Mouse (Mus musculus): Measurements from ENCODE around the gene Samhd1. TPM values are rescaled to one million over a fixed set of nuclear protein-coding genes. Genes with fewer than 3 reads are reported as not detected.

Gene Samhd1
- polyA plus RNA-seq, 1 experiment: 57.1 TPM

DNA sequence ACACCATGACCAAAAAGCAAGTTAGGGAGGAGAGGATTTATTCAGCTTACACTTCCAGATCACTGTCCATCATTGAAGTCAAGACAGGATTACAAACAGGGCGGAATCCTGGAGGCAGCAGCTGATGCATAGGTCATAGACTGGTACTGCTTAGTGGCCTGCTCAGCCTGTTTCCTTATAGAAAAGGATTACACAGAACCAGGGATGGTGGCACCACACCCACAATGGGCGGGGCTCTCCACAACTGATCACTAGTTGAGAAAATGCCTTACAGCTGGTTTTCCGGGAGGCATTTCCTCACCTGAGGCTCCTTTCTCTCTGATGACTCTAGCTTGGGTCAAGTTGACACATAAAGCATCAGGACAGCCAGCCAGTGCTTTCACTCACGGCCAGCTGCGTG lies 13.4 kb upstream of the Samhd1 start:
- Histone ChIP-seq H3K4me3 (ENCODE audit: control insufficient read depth, insufficient read depth, low read length) (no peak overlapping the region), H3K4me1 (replicated peaks; ENCODE audit: control insufficient read depth, insufficient read depth, low read length) (peaks cover 2% of the 10 kb centered on the region), H3K36me3 (ENCODE audit: control insufficient read depth, insufficient read depth, low read length) (peaks cover 71% of the 10 kb centered on the region), H3K27me3 (ENCODE audit: control insufficient read depth, insufficient read depth, low read length) (no peaks in the 10 kb centered on the region), H3K27ac (ENCODE audit: control insufficient read depth, insufficient read depth, low read length) (no peak overlapping the region)
- no peak for DNase-seq
- TF ChIP-seq CTCF (IDR thresholded peaks at IDR 0.05; ENCODE audit: borderline replicate concordance, control insufficient read depth, extremely low read depth, insufficient read depth, low read length, poor library complexity) (no peak), POLR2A (IDR thresholded peaks at IDR 0.05; ENCODE audit: control insufficient read depth, extremely low read depth, insufficient read depth, low read length, poor library complexity) (no peak)
- WGBS: 97% methylated on average over 5 of the region's 5 CpGs

DNA sequence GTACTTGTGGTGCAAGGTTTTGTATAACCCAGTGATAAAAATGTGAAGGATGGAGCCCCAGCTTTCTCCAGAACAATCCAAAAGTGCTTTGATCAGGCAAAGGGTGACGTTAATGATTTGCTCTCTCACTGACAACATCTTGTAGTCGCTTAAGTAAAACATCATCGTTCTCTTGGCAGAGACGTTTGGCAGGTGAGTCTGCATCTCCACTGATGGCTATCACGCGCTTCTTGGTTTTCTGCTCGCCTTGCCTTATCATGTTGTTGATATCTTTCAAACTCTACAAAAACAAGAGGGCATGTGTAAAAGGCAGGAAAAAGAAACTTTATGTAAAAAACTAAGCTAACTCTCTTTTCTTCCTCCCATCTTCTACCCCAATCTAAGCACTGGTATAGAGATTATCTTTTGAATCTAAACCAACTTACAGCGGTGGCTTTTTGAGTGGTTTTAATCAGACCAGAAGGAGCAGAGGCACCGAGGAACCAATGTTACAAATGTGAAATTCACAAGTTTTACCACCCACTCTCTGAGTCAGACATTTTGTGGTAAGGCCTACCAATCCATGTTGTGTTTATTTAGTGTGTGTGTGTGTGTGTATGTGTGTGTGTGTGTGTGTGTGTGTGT lies 12.4 kb upstream of the Samhd1 start:
- 23% methylated on average over 9 of the region's 9 CpGs for WGBS
- Histone ChIP-seq H3K36me3 (ENCODE audit: control insufficient read depth, insufficient read depth, low read length) (peaks cover 63% of the 10 kb centered on the region), H3K27me3 (ENCODE audit: control insufficient read depth, insufficient read depth, low read length) (no peaks in the 10 kb centered on the region), H3K27ac (ENCODE audit: control insufficient read depth, insufficient read depth, low read length) (no peak overlapping the region), H3K4me1 (replicated peaks; ENCODE audit: control insufficient read depth, insufficient read depth, low read length) (peaks cover 2% of the 10 kb centered on the region), H3K4me3 (ENCODE audit: control insufficient read depth, insufficient read depth, low read length) (no peak overlapping the region)
- no peak for TF ChIP-seq CTCF (IDR thresholded peaks at IDR 0.05; ENCODE audit: borderline replicate concordance, control insufficient read depth, extremely low read depth, insufficient read depth, low read length, poor library complexity)
- no peak for TF ChIP-seq POLR2A (IDR thresholded peaks at IDR 0.05; ENCODE audit: control insufficient read depth, extremely low read depth, insufficient read depth, low read length, poor library complexity)
- DNase-seq: no peak

DNA sequence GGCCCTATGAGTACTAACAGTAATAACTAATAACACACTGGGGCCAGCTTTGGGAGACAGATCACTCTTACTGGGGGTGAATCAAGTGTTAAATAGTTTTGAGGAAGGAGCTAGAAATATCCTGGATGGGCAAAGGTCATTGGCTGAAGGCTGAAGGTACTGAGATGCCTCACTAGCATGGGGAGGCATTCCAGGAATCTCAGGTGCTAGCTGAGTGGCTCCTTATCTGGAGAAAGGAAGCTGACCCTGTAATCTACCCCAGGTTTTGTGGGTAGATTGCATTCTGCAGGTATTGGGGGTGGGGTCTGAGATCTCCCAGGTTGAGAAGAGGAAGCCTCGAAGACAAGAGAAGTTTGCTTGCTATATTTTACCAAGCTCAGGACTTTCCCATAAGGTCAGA lies 10.1 kb upstream of the Samhd1 start:
- Histone ChIP-seq H3K27ac (ENCODE audit: control insufficient read depth, insufficient read depth, low read length) (no peak overlapping the region), H3K27me3 (ENCODE audit: control insufficient read depth, insufficient read depth, low read length) (no peaks in the 10 kb centered on the region), H3K4me1 (replicated peaks; ENCODE audit: control insufficient read depth, insufficient read depth, low read length) (peaks cover 2% of the 10 kb centered on the region), H3K4me3 (ENCODE audit: control insufficient read depth, insufficient read depth, low read length) (no peak overlapping the region), H3K36me3 (ENCODE audit: control insufficient read depth, insufficient read depth, low read length) (peaks cover 39% of the 10 kb centered on the region)
- TF ChIP-seq CTCF (IDR thresholded peaks at IDR 0.05; ENCODE audit: borderline replicate concordance, control insufficient read depth, extremely low read depth, insufficient read depth, low read length, poor library complexity): no peak
- no peak for TF ChIP-seq POLR2A (IDR thresholded peaks at IDR 0.05; ENCODE audit: control insufficient read depth, extremely low read depth, insufficient read depth, low read length, poor library complexity)
- DNase-seq: no peak
- 92% methylated on average over 1 of the region's 1 CpGs for WGBS

DNA sequence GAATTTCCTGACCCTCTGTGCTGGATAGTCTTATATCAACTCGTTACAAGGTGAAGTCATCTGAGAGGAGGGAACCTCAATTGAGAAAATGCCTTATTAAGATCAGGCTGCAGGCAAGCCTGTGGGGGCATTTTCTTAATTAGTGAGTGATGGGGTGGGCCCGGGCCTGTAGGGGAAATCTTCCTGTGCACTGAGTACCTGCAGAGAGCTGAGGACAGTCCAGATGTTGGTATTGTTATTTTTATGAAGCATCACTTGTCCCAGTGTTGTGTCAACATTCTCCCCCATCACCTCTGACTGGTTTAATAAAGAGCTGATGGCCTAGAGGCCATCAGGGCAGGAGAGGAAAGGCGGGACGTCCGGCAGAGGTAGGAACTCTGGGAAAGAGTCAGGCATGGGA lies 9.1 kb upstream of the Samhd1 start:
- no peaks in the 10 kb centered on the region for H3K27me3 ChIP-seq (ENCODE audit: control insufficient read depth, insufficient read depth, low read length)
- no peak for DNase-seq
- peaks cover 2% of the 10 kb centered on the region for H3K4me1 ChIP-seq (replicated peaks; ENCODE audit: control insufficient read depth, insufficient read depth, low read length)
- TF ChIP-seq POLR2A (IDR thresholded peaks at IDR 0.05; ENCODE audit: control insufficient read depth, extremely low read depth, insufficient read depth, low read length, poor library complexity) (no peak), CTCF (IDR thresholded peaks at IDR 0.05; ENCODE audit: borderline replicate concordance, control insufficient read depth, extremely low read depth, insufficient read depth, low read length, poor library complexity) (no peak)
- peaks cover 29% of the 10 kb centered on the region for H3K36me3 ChIP-seq (ENCODE audit: control insufficient read depth, insufficient read depth, low read length)
- no peak overlapping the region for H3K27ac ChIP-seq (ENCODE audit: control insufficient read depth, insufficient read depth, low read length)
- WGBS: 97% methylated on average over 5 of the region's 5 CpGs
- H3K4me3 ChIP-seq (ENCODE audit: control insufficient read depth, insufficient read depth, low read length): no peak overlapping the region

DNA sequence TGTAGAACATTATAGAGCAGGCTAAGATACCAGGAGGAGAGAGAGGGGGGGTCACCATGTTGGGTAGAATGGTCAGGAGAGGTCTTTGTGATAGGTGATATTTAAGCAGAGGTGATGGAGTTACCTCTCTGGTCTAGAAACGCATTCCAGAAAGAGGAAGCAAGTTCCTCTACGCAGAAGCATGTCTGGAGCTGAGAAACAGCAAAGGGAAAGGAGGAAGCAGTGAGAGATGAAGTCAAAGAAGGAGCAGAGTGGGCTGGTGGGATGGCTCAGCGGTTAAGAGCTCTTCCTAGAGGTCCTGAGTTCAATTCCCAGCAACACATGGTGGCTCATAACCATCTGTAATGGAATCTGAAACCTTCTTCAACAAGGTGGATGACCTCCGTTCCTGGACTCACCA lies 6.9 kb upstream of the Samhd1 start:
- WGBS: 63% methylated on average over 4 of the region's 4 CpGs
- peaks cover 22% of the 10 kb centered on the region for H3K36me3 ChIP-seq (ENCODE audit: control insufficient read depth, insufficient read depth, low read length)
- H3K27ac ChIP-seq (ENCODE audit: control insufficient read depth, insufficient read depth, low read length): no peak overlapping the region
- H3K4me1 ChIP-seq (replicated peaks; ENCODE audit: control insufficient read depth, insufficient read depth, low read length): peaks cover 2% of the 10 kb centered on the region
- H3K27me3 ChIP-seq (ENCODE audit: control insufficient read depth, insufficient read depth, low read length): no peaks in the 10 kb centered on the region; the same call in 1 of the 2 replicates
- H3K4me3 ChIP-seq (ENCODE audit: control insufficient read depth, insufficient read depth, low read length): no peak overlapping the region
- no peak for DNase-seq
- no peak for TF ChIP-seq POLR2A (IDR thresholded peaks at IDR 0.05; ENCODE audit: control insufficient read depth, extremely low read depth, insufficient read depth, low read length, poor library complexity)

DNA sequence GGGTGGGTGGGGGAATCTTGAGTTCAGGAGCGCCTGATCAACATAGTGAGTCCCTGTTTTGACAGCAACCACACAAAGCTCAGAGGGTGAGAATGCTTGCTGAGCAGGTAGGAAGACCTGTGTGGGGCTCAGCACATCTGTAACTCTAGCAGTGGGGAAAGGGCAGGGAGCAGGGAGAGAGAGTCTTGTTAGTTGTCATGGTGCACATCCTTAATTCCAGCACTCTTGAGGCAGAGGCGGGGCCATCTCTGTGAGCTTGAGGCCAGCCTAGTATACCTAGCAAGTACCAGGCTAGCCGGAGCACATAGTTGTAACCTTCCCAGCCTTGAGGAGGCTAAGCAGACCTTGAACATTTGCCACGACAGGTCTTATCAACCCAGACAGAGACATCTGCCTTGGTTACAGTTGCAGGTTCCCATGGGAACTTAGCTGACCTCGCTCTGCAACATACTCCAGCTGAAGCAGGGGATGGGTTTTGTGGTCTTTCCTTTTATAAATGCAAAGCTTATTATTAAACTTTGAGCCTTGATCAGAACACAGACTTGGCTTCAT lies 4.3 kb upstream of the Samhd1 start:
- TF ChIP-seq POLR2A (IDR thresholded peaks at IDR 0.05; ENCODE audit: control insufficient read depth, extremely low read depth, insufficient read depth, low read length, poor library complexity): no peak
- no peak for TF ChIP-seq CTCF (IDR thresholded peaks at IDR 0.05; ENCODE audit: borderline replicate concordance, control insufficient read depth, extremely low read depth, insufficient read depth, low read length, poor library complexity)
- peaks cover 2% of the 10 kb centered on the region; the same call in 1 of the 2 replicates for H3K4me1 ChIP-seq (replicated peaks; ENCODE audit: control insufficient read depth, insufficient read depth, low read length)
- no peak overlapping the region for H3K27ac ChIP-seq (ENCODE audit: control insufficient read depth, insufficient read depth, low read length)
- peaks cover 5% of the 10 kb centered on the region; the same call in 1 of the 2 replicates for H3K36me3 ChIP-seq (ENCODE audit: control insufficient read depth, insufficient read depth, low read length)
- H3K27me3 ChIP-seq (ENCODE audit: control insufficient read depth, insufficient read depth, low read length): no peaks in the 10 kb centered on the region; the same call in 1 of the 2 replicates
- no peak for DNase-seq
- 62% methylated on average over 5 of the region's 5 CpGs for WGBS
- H3K4me3 ChIP-seq (ENCODE audit: control insufficient read depth, insufficient read depth, low read length): no peak overlapping the region

Data from thymus, adult 2 months (tissue).